ENCODE assay signal across 12 mouse cellular contexts in the genomic region with DNA sequence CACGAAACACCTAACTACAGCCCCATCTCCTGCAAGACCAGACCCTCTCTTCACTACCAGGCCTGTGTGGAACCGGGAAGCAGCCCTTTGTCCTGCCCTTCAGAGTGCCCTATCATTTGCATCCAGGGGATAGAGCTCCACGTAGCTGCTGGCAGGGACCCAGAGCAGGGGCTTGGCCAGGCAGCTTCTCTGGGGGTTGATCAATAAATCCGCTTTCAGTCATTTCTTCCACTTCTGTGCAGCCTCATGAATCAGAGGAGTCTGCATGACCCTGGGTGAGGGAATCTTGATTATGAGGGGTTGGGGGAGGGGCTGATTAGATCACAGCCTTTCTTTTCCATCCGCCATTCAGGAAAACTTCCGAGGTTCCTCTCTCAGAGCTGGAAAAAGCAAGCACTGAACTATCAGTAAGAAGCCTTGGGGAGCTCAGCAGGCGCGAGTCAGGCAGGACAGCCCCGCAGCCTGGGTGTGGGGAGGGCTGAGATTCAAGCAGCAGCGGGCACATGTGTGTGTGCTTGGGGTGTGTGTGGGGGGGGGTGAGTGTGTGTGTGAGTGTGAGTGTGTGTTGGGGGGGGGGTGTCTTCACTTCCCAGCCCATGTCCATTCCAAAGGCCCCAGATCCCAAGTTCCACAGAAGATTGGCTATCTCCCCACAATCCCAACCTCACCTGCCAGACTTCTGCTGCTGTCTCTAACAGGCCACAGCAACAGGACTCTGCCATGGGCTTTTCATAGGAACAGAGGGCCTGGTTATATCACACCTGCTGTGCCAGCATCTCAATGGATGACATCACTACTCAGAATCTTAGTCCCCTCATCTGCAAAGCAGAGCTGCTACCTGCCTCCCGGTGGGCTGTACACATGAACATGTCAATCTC. TPM values are rescaled to one million over a fixed set of nuclear protein-coding genes. Genes with fewer than 3 reads are reported as not detected.
DNase-seq lines count a peak whose midpoint lies in the region; ATAC-seq and TF ChIP-seq lines count a peak whose summit lies in the region.
"Had no signal": no experiment of that assay in that cellular context is flagged by ENCODE, and none has a peak within 500 bp of the region (broad histone marks: within the 10 kb centered on the region; RNA-seq: fewer than 3 reads in every experiment).

No protein-coding gene starts in this region.

- ATAC-seq in intestine, postnatal 0 days = peak; percentile 8; the same call in 1 of the 2 replicates
- ATAC-seq in stomach, embryonic 15.5 days (ENCODE audit: insufficient read depth, low FRiP score, low read depth) = no peak

- no peak overlapping the region for H3K4me3 ChIP-seq in layer of hippocampus, adult 2 months
- no peak overlapping the region for H3K4me3 ChIP-seq in intestine, postnatal 0 days (ENCODE audit: low read depth, low read length)
- H3K4me3 ChIP-seq in stomach, embryonic 15.5 days (replicated peaks) = no peak overlapping the region
- H3K4me3 ChIP-seq: embryonic facial prominence, embryonic 12.5 days; myocyte had no signal

- peak overlapping the region; percentile 36; the same call in 1 of the 2 replicates for H3K27ac ChIP-seq in layer of hippocampus, adult 2 months
- H3K27ac ChIP-seq in intestine, postnatal 0 days (ENCODE audit: low read depth, low read length) = peak overlapping the region; percentile 85; the same call in 1 of the 2 replicates
- H3K27ac ChIP-seq in stomach, embryonic 15.5 days = peak overlapping the region; percentile 61
- H3K27ac ChIP-seq: embryonic facial prominence, embryonic 12.5 days had no signal

- no peaks in the 10 kb centered on the region for H3K27me3 ChIP-seq in intestine, postnatal 0 days (replicated peaks; ENCODE audit: control insufficient read depth, insufficient read depth, low read length)
- H3K27me3 ChIP-seq in stomach, embryonic 15.5 days (replicated peaks) = no peaks in the 10 kb centered on the region
- H3K27me3 ChIP-seq: embryonic facial prominence, embryonic 12.5 days; Patski had no signal

- peak; percentile 59 for DNase-seq in adrenal gland, postnatal 14 days
- DNase-seq in adrenal gland, postnatal 4 days (ENCODE audit: low spot score in 2 of 2) = no peak
- DNase-seq in layer of hippocampus, adult 2 months (ENCODE audit: low spot score in 2 of 2) = no peak
- DNase-seq in layer of hippocampus, adult 11-12 months (ENCODE audit: low spot score) = no peak
- DNase-seq in spleen, postnatal 36 days (ENCODE audit: low spot score in 2 of 2) = no peak
- DNase-seq in left cerebral cortex, postnatal 25 days (ENCODE audit: low spot score in 2 of 2) = no peak
- DNase-seq: left cerebral cortex, postnatal 4 days had no signal

- no peak overlapping the region; the same call in 1 of the 2 replicates for H3K4me2 ChIP-seq in intestine, postnatal 0 days (replicated peaks; ENCODE audit: low read depth)
- H3K4me2 ChIP-seq in stomach, embryonic 15.5 days = no peak overlapping the region
- H3K4me2 ChIP-seq: embryonic facial prominence, embryonic 12.5 days had no signal

- H3K9me3 ChIP-seq in intestine, postnatal 0 days (ENCODE audit: control insufficient read depth) = no peaks in the 10 kb centered on the region
- H3K9me3 ChIP-seq in stomach, embryonic 15.5 days = no peaks in the 10 kb centered on the region
- H3K9me3 ChIP-seq: embryonic facial prominence, embryonic 12.5 days had no signal

- intact Hi-C loops in left cerebral cortex, postnatal 25 days (cut with DNase I) = no loop called here

- TF ChIP-seq CTCF in layer of hippocampus, adult 2 months (conservative IDR thresholded peaks at IDR 0.05) = no peak
- no peak for TF ChIP-seq CTCF in intestine, postnatal 0 days (IDR thresholded peaks at IDR 0.05; ENCODE audit: low read depth)

- no peak overlapping the region for H3K9ac ChIP-seq in intestine, postnatal 0 days (ENCODE audit: low read depth, low read length)
- no peak overlapping the region for H3K9ac ChIP-seq in stomach, embryonic 15.5 days
- H3K9ac ChIP-seq: embryonic facial prominence, embryonic 12.5 days had no signal

- WGBS in intestine, postnatal 0 days = 37% methylated on average over 11 of the region's 11 CpGs
- WGBS in stomach, embryonic 15.5 days = 32% methylated on average over 11 of the region's 11 CpGs

- no peaks in the 10 kb centered on the region for H3K36me3 ChIP-seq in intestine, postnatal 0 days (ENCODE audit: control insufficient read depth, insufficient read depth)
- H3K36me3 ChIP-seq in stomach, embryonic 15.5 days = no peaks in the 10 kb centered on the region
- H3K36me3 ChIP-seq: embryonic facial prominence, embryonic 12.5 days had no signal

- H3K4me1 ChIP-seq in intestine, postnatal 0 days (replicated peaks; ENCODE audit: control insufficient read depth, insufficient read depth, low read length) = no peaks in the 10 kb centered on the region
- peaks cover 20% of the 10 kb centered on the region; the same call in 1 of the 2 replicates for H3K4me1 ChIP-seq in stomach, embryonic 15.5 days

RNA-seq across cellular contexts. Expression of a gene that starts 19.2 kb away (rescaled TPM):
- total RNA-seq in adrenal gland, postnatal 14 days (2021) = 78.9 and 91.9 TPM in 2 replicates
- total RNA-seq in adrenal gland, postnatal 4 days (2021) = 100 to 1,000 TPM in 1 of 2 experiments, 10 to 100 TPM in 1; 88.6 to 106 TPM
- total RNA-seq in layer of hippocampus, adult 2 months (2021) = 100 to 1,000 TPM; 202 to 221 TPM
- polyA plus RNA-seq in intestine, postnatal 0 days (2015; fragmentation: Nextera tagmentation; extraction: Ambion mirVana) = 2.2 and 2.4 TPM in 2 replicates
- polyA plus RNA-seq in stomach, embryonic 15.5 days (2015; fragmentation: Nextera tagmentation; extraction: Ambion mirVana) = 11.8 and 13.8 TPM in 2 replicates
- 100 to 1,000 TPM; 195 to 200 TPM for total RNA-seq in left cerebral cortex, postnatal 25 days (2021)

RNA-seq across cellular contexts. Expression of a gene that starts 22.7 kb away (rescaled TPM):
- not detected in 2 replicates for total RNA-seq in adrenal gland, postnatal 14 days (2021)
- total RNA-seq in adrenal gland, postnatal 4 days (2021) = under 1 TPM; 0.34 to 0.84 TPM
- total RNA-seq in layer of hippocampus, adult 2 months (2021) = not detected
- polyA plus RNA-seq in intestine, postnatal 0 days (2015; fragmentation: Nextera tagmentation; extraction: Ambion mirVana) = 0.13 TPM in 1 of 2 replicates, not detected in the other
- 0.30 and 1.3 TPM in 2 replicates for polyA plus RNA-seq in stomach, embryonic 15.5 days (2015; fragmentation: Nextera tagmentation; extraction: Ambion mirVana)
- total RNA-seq in left cerebral cortex, postnatal 25 days (2021) = under 1 TPM in 1 of 2 experiments, not detected in 1; 0.25 TPM
- polyA plus RNA-seq: Patski had no signal

RNA-seq across cellular contexts. Expression of a gene that starts 34.0 kb away (rescaled TPM):
- total RNA-seq in adrenal gland, postnatal 14 days (2021) = 1.1 and 1.2 TPM in 2 replicates
- total RNA-seq in adrenal gland, postnatal 4 days (2021) = 1 to 10 TPM in 1 of 2 experiments, under 1 TPM in 1; 0.81 to 3.4 TPM
- total RNA-seq in layer of hippocampus, adult 2 months (2021) = 10 to 100 TPM; 11.1 to 12.4 TPM
- polyA plus RNA-seq in intestine, postnatal 0 days (2015; fragmentation: Nextera tagmentation; extraction: Ambion mirVana) = 0.50 and 0.99 TPM in 2 replicates
- polyA plus RNA-seq in stomach, embryonic 15.5 days (2015; fragmentation: Nextera tagmentation; extraction: Ambion mirVana) = 2.6 and 2.9 TPM in 2 replicates
- 10 to 100 TPM in 1 of 2 experiments, 1 to 10 TPM in 1; 9.1 to 11.6 TPM for total RNA-seq in left cerebral cortex, postnatal 25 days (2021)
